Mouse (Mus musculus): ENCODE data around the gene Fxyd5. TPM values are rescaled to one million over a fixed set of nuclear protein-coding genes. Genes with fewer than 3 reads are reported as not detected.

Fxyd5 gene
- total RNA-seq, 2 experiments from 2014 or later: 34.8 to 103 TPM

GRCm38 (mm10) chr7:30985357-30985756 lies 56.9 kb downstream of the Fxyd5 start:
- DNase-seq: no peak

Small RNA genes within 50 kb of the gene (microRNA-seq; reads per million reads assigned to microRNA genes)
- gene Mir7050: not detected

Other genes with a start within 250 kb of the Fxyd5 start
- 1 to 10 TPM; 1.7 to 2.9 TPM for gene Ffar2, start 218.7 kb downstream of the Fxyd5 start, total RNA-seq (2021)
- gene Ffar3, start 186.3 kb downstream of the Fxyd5 start, total RNA-seq (2021): under 1 TPM in 1 of 2 experiments, not detected in 1; 0.33 TPM
- not detected for gene Ffar1, start 180.9 kb downstream of the Fxyd5 start, total RNA-seq (2021)
- gene Cd22, start 162.1 kb downstream of the Fxyd5 start, total RNA-seq (2021): under 1 TPM; 0.56 TPM
- gene Mag, start 127.6 kb downstream of the Fxyd5 start, total RNA-seq (2021): under 1 TPM; 0.20 to 0.46 TPM
- 10 to 100 TPM in 1 of 2 experiments, not detected in 1; 11.7 TPM for gene Hamp2, start 117.8 kb downstream of the Fxyd5 start, total RNA-seq (2021)
- 10 to 100 TPM in 1 of 2 experiments, not detected in 1; 23.5 TPM for gene Hamp, start 98.4 kb downstream of the Fxyd5 start, total RNA-seq (2021)
- gene Usf2, start 85.7 kb downstream of the Fxyd5 start, total RNA-seq (2021): 100 to 1,000 TPM; 112 to 141 TPM
- gene Lsr, start 69.0 kb downstream of the Fxyd5 start, total RNA-seq (2021): 10 to 100 TPM in 1 of 2 experiments, 1 to 10 TPM in 1; 6.1 to 14.6 TPM
- gene Fam187b, start 68.7 kb downstream of the Fxyd5 start, total RNA-seq (2021): under 1 TPM; 0.30 to 0.96 TPM
- gene Fxyd7, start 9.0 kb upstream of the Fxyd5 start, total RNA-seq (2021): 1 to 10 TPM; 1.2 to 1.6 TPM
- gene Fxyd1, start 14.7 kb upstream of the Fxyd5 start, total RNA-seq (2021): 100 to 1,000 TPM; 167 to 239 TPM
- gene Lgi4, start 16.9 kb upstream of the Fxyd5 start, total RNA-seq (2021): 1 to 10 TPM; 2.7 to 5.4 TPM
- 1 to 10 TPM; 1.5 to 2.3 TPM for gene Fxyd3, start 34.2 kb upstream of the Fxyd5 start, total RNA-seq (2021)
- under 1 TPM; 0.66 to 0.93 TPM for gene Hpn, start 72.8 kb upstream of the Fxyd5 start, total RNA-seq (2021)
- 10 to 100 TPM; 16.5 to 16.7 TPM for gene Scn1b, start 84.5 kb upstream of the Fxyd5 start, total RNA-seq (2021)
- 10 to 100 TPM; 36.7 to 59.1 TPM for gene Gramd1a, start 113.4 kb upstream of the Fxyd5 start, total RNA-seq (2021)
- not detected for gene Scgb2b2, start 248.0 kb upstream of the Fxyd5 start, total RNA-seq (2021)
- gene Scgb1b2, start 249.3 kb upstream of the Fxyd5 start, total RNA-seq (2021): not detected